Mouse (Mus musculus): ENCODE data around the gene Tnr. TPM values are rescaled to one million over a fixed set of nuclear protein-coding genes. Genes with fewer than 3 reads are reported as not detected.

Tnr gene
- polyA plus RNA-seq, 1 experiment, result 0.03 TPM

DNA sequence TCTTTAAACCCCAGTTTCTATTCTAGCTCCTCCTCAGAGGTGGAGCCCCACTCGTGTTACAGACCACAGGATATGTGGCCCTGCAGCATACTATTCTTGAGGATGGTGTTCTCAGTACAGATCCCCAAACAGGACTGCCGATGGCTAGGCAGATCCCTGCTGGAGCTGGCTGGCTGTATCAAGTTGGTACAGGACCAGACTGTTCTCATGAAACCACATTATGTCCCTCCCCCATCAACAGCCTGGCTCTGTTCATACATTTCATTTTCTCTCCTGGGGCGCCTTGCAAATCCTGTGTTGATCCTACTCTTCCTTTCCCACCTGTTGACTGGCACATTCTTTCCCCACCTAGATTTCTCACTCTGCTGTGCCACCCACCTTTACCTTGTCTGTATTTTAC is 12.9 kb upstream of the Tnr start:
- Histone ChIP-seq H3K27ac (ENCODE audit: insufficient read depth, low read depth, low read length) (no peak overlapping the region), H3K4me1 (ENCODE audit: control insufficient read depth, insufficient read depth, low read length) (no peaks in the 10 kb centered on the region), H3K4me3 (ENCODE audit: insufficient read depth, low read depth, low read length) (no peak overlapping the region), H3K27me3 (replicated peaks; ENCODE audit: control insufficient read depth, insufficient read depth, low read length) (no peaks in the 10 kb centered on the region), H3K36me3 (ENCODE audit: control insufficient read depth, insufficient read depth, low read length) (no peaks in the 10 kb centered on the region)
- WGBS, result 72% methylated on average over 3 of the region's 3 CpGs
- no peak for DNase-seq
- TF ChIP-seq CTCF (conservative IDR thresholded peaks at IDR 0.05; ENCODE audit: insufficient read depth, insufficient read length, low read depth, low read length) (no peak), POLR2A (IDR thresholded peaks at IDR 0.05; ENCODE audit: low read depth, low read length) (no peak)

- 52% methylated on average over 4 of the region's 4 CpGs for WGBS
Observed at GRCm38 (mm10) chr1:159517647-159518046, 5.9 kb upstream of the Tnr start.

DNA sequence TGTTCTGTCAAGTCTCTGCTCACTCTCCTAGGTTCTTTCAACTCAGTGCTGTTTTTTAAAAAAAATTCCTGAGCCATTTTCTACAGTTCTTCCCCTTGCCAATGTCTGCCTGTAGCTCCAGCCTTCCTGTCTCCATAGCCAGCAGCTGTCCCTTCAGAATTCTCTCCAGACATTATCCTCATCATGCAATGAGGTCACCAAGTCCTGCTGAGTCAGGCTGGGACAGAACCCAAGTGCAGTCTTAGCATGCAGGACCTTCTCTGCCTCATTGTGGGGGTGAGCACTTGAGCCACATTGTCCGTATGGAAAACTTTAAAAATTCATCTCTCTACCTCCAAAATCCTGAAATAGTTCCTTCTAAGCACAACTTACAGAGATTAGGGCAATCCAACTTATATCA is 4.4 kb upstream of the Tnr start:
- Histone ChIP-seq H3K4me3 (ENCODE audit: insufficient read depth, low read depth, low read length) (no peak overlapping the region), H3K36me3 (ENCODE audit: control insufficient read depth, insufficient read depth, low read length) (no peaks in the 10 kb centered on the region), H3K27me3 (replicated peaks; ENCODE audit: control insufficient read depth, insufficient read depth, low read length) (no peaks in the 10 kb centered on the region), H3K4me1 (ENCODE audit: control insufficient read depth, insufficient read depth, low read length) (no peaks in the 10 kb centered on the region), H3K27ac (ENCODE audit: insufficient read depth, low read depth, low read length) (no peak overlapping the region)
- TF ChIP-seq CTCF (conservative IDR thresholded peaks at IDR 0.05; ENCODE audit: insufficient read depth, insufficient read length, low read depth, low read length) (no peak), POLR2A (IDR thresholded peaks at IDR 0.05; ENCODE audit: low read depth, low read length) (no peak)
- WGBS, result 62% methylated on average over 1 of the region's 1 CpGs
- DNase-seq, result no peak

More at GRCm38 (mm10) chr1:159517647-159518046, 5.9 kb upstream of the Tnr start:
- no peaks in the 10 kb centered on the region for H3K4me1 ChIP-seq (ENCODE audit: control insufficient read depth, insufficient read depth, low read length)
- no peak for DNase-seq
- TF ChIP-seq CTCF (conservative IDR thresholded peaks at IDR 0.05; ENCODE audit: insufficient read depth, insufficient read length, low read depth, low read length) (no peak), POLR2A (IDR thresholded peaks at IDR 0.05; ENCODE audit: low read depth, low read length) (no peak)
- no peak overlapping the region for H3K27ac ChIP-seq (ENCODE audit: insufficient read depth, low read depth, low read length)
- no peaks in the 10 kb centered on the region for H3K36me3 ChIP-seq (ENCODE audit: control insufficient read depth, insufficient read depth, low read length)
- no peaks in the 10 kb centered on the region for H3K27me3 ChIP-seq (replicated peaks; ENCODE audit: control insufficient read depth, insufficient read depth, low read length)
- no peak overlapping the region for H3K4me3 ChIP-seq (ENCODE audit: insufficient read depth, low read depth, low read length)

GRCm38 (mm10) chr1:159523069-159523468 is 500 bp upstream of the Tnr start:
- WGBS, result 78% methylated on average over 2 of the region's 2 CpGs
- TF ChIP-seq POLR2A (IDR thresholded peaks at IDR 0.05; ENCODE audit: low read depth, low read length) (no peak), CTCF (conservative IDR thresholded peaks at IDR 0.05; ENCODE audit: insufficient read depth, insufficient read length, low read depth, low read length) (no peak)
- Histone ChIP-seq H3K27ac (ENCODE audit: insufficient read depth, low read depth, low read length) (no peak overlapping the region), H3K36me3 (ENCODE audit: control insufficient read depth, insufficient read depth, low read length) (no peaks in the 10 kb centered on the region), H3K4me1 (ENCODE audit: control insufficient read depth, insufficient read depth, low read length) (no peaks in the 10 kb centered on the region), H3K27me3 (replicated peaks; ENCODE audit: control insufficient read depth, insufficient read depth, low read length) (no peaks in the 10 kb centered on the region), H3K4me3 (ENCODE audit: insufficient read depth, low read depth, low read length) (no peak overlapping the region)
- no peak for DNase-seq

DNA sequence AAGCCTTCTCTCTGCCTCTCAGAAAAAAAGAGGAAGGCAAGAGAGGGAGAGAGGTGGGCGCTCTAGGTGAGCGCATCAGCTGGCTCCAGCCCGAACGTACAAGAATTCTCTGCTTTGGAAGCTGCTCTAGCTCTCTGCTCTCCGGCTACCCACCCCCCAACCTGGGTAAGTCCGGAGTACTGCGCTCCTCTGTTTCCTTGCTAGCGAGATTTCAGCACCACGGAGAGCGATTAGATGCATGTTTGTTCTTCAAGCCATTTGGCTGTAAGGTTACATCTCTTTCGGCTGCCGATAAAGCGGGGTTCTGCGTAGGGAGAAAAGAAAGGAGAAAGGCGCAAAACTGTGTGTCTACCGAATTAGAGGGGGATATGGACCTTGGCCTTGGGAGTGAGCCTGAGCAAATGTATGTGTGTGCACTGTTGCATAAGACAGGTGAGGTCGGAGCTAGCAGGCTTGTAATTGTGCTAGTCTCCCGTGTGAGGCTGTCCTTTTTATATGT is 531 bp downstream of the Tnr start:
- Histone ChIP-seq H3K4me3 (ENCODE audit: insufficient read depth, low read depth, low read length) (no peak overlapping the region), H3K4me1 (ENCODE audit: control insufficient read depth, insufficient read depth, low read length) (no peaks in the 10 kb centered on the region), H3K36me3 (ENCODE audit: control insufficient read depth, insufficient read depth, low read length) (no peaks in the 10 kb centered on the region), H3K27me3 (replicated peaks; ENCODE audit: control insufficient read depth, insufficient read depth, low read length) (no peaks in the 10 kb centered on the region), H3K27ac (ENCODE audit: insufficient read depth, low read depth, low read length) (no peak overlapping the region)
- 1% methylated on average over 18 of the region's 18 CpGs for WGBS
- peak; percentile 45 for DNase-seq
- no peak for TF ChIP-seq CTCF (conservative IDR thresholded peaks at IDR 0.05; ENCODE audit: insufficient read depth, insufficient read length, low read depth, low read length)
- TF ChIP-seq POLR2A (IDR thresholded peaks at IDR 0.05; ENCODE audit: low read depth, low read length), result no peak

DNA sequence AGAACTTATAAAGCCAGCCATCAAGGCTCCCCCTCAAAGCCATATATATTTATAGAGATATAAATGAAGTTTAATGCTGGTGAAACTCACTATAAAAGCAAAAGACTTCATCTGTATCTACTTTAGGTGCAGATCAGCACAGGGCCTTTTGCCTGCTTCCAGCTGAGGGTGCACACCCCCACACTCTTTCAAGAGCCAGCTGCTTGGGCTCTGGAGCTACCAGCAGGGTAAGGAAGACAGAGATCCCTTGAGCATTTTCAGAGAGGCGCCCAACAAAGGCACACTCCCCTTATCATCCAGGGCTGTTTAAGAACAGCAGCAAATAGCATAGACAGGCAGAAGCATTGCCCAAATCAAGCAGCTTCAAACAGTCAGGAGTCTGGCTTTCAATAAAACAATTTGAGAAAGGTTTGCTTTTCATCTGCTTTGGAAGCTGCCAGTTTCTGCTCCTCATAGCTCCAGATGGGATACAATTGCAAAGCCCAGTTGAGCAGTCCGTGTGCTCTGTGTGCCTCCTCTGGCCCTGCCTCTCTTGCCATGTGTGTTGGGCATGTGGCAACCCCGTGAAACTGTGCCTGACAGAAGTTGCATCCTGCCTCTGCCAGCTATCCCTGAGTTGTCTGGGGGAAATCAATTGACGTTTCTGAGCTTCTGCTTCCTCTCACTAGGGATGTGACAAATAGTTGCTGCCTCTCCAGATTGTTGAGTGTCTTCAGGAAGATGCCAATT is 9.4 kb downstream of the Tnr start:
- H3K4me3 ChIP-seq (ENCODE audit: insufficient read depth, low read depth, low read length), result no peak overlapping the region
- WGBS, result 40% methylated on average over 4 of the region's 4 CpGs
- H3K36me3 ChIP-seq (ENCODE audit: control insufficient read depth, insufficient read depth, low read length), result no peaks in the 10 kb centered on the region
- H3K4me1 ChIP-seq (ENCODE audit: control insufficient read depth, insufficient read depth, low read length), result no peaks in the 10 kb centered on the region
- TF ChIP-seq CTCF (conservative IDR thresholded peaks at IDR 0.05; ENCODE audit: insufficient read depth, insufficient read length, low read depth, low read length), result no peak
- TF ChIP-seq POLR2A (IDR thresholded peaks at IDR 0.05; ENCODE audit: low read depth, low read length), result no peak
- H3K27me3 ChIP-seq (replicated peaks; ENCODE audit: control insufficient read depth, insufficient read depth, low read length), result no peaks in the 10 kb centered on the region
- no peak overlapping the region for H3K27ac ChIP-seq (ENCODE audit: insufficient read depth, low read depth, low read length)
- no peak for DNase-seq

- Histone ChIP-seq H3K4me1 (ENCODE audit: control insufficient read depth, insufficient read depth, low read length) (no peaks in the 10 kb centered on the region), H3K27ac (ENCODE audit: insufficient read depth, low read depth, low read length) (no peak overlapping the region), H3K27me3 (replicated peaks; ENCODE audit: control insufficient read depth, insufficient read depth, low read length) (no peaks in the 10 kb centered on the region), H3K36me3 (ENCODE audit: control insufficient read depth, insufficient read depth, low read length) (no peaks in the 10 kb centered on the region), H3K4me3 (ENCODE audit: insufficient read depth, low read depth, low read length) (no peak overlapping the region)
- no peak for DNase-seq
- no peak for TF ChIP-seq CTCF (conservative IDR thresholded peaks at IDR 0.05; ENCODE audit: insufficient read depth, insufficient read length, low read depth, low read length)
- WGBS, result 21% methylated on average over 4 of the region's 4 CpGs
Observed at GRCm38 (mm10) chr1:159535582-159535981, 12.0 kb downstream of the Tnr start.
